Mouse (Mus musculus) olfactory bulb, adult 2 months (tissue): ENCODE measurements around the gene Dis3l.

Experiments used
- CTCF ChIP-seq: fragments of 200-500 bp; IDR thresholded peaks from 2 replicates; pipeline ENCODE4 v1.5.1; 2012; ENCODE audit warnings: low read depth, mild to moderate bottlenecking, low read length, moderate library complexity; ENCODE audit not compliant: insufficient read depth
- POLR2A ChIP-seq: fragments of 200-500 bp; IDR thresholded peaks from 2 replicates; pipeline ENCODE4 v1.6.1; 2012; ENCODE audit warnings: mild to moderate bottlenecking, low read depth, low read length, moderate library complexity; ENCODE audit not compliant: insufficient read depth

- TF ChIP-seq CTCF (no peak), POLR2A (no peak)
Observed at GRCm38 (mm10) chr9:64349490-64349889, 8.4 kb upstream of the Dis3l start.
